Mouse (Mus musculus) lung, adult 18-20 months (tissue): ENCODE data around the gene Them5.

Experiments
- DNase-seq, 2 experiments: peaks; one replicate each; pipeline ENCODE4 v3.0.0; 2022; ENCODE audit warnings: mixed read lengths in 2 of 2

Gene Them5

GRCm38 (mm10) chr3:94341959-94342422, at the start of gene Them5:
TSS of gene Them5 (plus strand) at chr3:94342099.
- peak; percentile 22 to 53 for DNase-seq

- no peak for DNase-seq
These were observed 36.4 kb upstream of the Them5 start for GRCm38 (mm10) chr3:94305457-94305856.

DNA sequence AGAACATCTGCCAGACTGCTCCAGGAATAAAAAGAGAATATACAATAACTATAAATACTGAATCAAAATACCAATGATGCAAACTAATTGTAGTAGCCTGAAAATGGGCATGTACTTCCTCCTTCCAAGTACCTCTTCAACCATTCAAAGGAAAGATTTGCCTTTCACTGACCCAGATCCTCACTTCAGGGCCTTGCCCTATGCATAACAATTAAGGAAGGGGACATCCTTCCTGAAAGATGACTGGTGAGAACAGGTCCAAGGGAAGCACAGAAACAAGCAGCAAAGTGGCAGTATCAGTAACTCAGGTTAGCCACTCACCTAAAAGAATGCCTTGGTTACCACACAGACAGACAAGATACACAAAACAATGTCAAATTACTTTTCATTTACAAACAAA, 34.9 kb upstream of the Them5 start:
- DNase-seq, result no peak

- DNase-seq, result peak; percentile 97 to 98
These were observed 32.1 kb upstream of the Them5 start, which contains the start of gene Them4 for GRCm38 (mm10) chr3:94309633-94310363. TSS of gene Them4 (plus strand) at chr3:94310089.

DNA sequence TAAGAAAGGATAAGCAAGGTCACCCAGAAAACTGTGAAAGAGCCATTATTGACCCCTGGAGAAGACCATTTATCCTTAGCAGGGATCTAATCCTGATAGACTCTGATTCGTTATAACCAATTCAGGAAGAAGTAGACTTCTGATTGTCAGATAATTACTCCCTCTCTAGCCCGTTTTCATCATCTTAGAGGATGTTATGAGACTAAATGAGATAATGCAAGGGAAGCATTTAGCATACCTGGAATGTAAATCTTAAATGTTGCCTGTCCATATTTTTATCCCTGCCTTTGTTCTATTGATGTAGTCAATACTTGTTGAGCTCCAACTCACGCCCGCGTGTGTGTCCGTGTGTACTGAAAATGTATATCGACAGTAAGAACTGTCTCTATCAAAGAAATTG, 31.4 kb upstream of the Them5 start:
- DNase-seq, result no peak

- no peak for DNase-seq
These were observed 31.0 kb upstream of the Them5 start for GRCm38 (mm10) chr3:94310911-94311310.

DNA sequence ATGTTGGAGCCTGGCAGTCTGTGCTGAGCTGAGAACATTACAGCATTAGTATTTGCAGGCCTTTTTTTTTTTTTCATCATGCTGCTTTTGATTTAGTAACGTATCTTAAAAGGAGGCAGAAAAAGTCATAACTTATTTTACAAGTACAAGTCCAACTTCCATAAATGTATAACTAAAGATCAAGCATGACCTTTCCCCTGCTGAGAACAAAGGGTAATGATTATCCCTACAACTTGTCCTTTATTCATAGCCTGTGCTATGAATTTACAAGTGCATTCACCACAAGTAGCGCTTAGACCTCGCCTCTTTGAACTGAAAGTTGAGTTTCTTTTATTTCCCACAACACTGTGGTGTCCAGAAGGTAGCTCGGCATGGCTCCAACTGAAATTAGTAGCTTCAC, 30.5 kb upstream of the Them5 start:
- DNase-seq, result no peak

DNA sequence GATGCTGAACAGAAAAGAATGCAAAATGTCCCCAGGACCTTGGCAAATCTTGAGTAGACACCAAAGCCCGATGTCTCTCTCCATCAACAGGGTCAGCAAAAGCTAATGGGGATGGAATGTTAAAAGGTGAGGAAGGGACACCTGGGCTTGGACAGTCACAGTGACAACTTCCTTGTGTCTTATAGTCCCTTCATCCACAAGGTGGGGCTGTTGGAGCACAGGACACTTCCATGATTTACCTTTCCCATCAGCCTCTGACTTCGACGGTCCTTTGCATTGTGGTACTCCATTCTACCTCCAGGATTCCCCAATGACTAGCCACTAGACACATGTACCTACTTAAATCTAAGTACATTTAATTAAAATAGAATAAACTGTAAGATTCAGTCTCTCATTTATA, 13.2 kb upstream of the Them5 start:
- peak in 1 of 2 experiments; percentile 35 for DNase-seq

DNA sequence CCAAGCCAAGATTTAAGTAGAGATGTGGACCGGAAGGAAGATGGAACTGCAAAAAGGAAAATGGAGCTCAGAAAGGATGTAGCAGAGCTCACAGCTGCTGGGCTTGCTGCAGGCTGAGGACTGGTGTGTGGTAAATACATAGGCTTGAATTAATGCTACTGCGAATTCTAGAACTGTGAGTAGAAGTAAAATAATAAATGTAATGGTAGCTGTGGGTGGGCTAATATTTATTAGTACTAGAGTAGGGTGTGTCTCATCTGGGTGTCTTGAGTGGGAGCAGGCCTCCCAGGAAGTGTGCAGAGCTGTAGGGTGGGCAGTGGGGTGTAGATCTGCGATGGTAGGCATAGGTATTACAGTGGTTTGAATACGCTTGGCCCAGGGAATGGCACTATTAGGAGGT, 7.5 kb upstream of the Them5 start:
- no peak for DNase-seq

GRCm38 (mm10) chr3:94338522-94338921, 3.4 kb upstream of the Them5 start:
- peak in 1 of 2 experiments; percentile 13 for DNase-seq

DNA sequence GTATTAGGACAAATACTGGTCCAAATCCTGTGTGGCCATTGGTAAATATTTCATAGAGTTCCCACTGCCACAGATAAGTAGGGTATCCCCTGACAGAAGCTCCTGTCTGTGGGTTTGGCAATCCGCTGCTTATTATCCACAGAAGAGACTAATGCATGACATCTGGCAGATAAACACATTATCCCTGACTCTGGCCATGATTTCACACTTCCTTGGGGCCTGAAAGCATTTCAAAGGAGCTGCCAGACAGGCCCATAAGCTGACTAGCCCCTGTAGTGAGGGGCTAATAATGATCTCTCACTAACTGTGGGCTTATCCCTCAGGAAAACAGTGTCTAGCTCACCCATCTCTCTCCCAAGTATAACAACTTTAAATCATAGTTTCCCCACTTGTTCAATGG, 653 bp downstream of the Them5 start:
- no peak for DNase-seq

GRCm38 (mm10) chr3:94344182-94344581, 2.3 kb downstream of the Them5 start:
- DNase-seq, result no peak

DNA sequence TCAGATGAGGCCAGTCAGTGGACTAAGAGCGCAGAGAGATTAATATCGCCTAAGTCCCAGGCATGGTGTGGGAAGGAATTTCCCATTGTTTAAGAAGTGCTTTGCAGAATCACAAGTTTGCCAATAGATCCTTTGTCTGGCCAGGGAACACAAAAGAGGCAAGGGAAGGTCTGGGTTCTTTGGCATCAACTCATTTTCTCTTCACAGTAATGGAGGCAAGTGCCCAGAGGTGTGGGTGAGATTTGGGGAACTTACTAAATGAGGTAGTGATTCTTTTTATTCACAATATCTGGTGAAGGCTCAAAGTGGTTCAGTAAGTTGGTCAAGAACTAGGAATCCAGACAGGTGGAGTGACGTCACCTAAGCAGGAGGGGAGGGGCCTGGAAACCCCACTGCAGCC, 3.0 kb downstream of the Them5 start:
- DNase-seq, result no peak

DNA sequence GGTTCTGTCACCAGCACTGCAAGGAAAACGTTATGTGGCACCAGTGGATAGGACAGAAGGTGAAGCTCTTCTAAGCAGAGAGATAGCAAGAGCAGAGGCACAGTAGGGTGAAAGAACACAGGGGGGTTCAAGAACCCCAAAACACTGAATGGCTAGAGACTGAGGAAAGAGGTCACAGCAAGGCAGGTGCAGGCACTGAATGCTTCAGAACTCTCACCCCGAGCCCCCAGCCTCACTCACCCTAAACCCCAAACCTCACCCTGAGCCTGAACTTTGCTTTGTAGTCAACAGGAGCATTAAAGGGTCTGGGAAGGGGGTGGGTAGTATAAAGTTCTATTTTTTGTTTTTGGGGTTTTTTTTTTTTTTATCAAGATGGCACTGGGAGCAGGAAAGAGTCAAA, 6.2 kb downstream of the Them5 start:
- DNase-seq, result no peak

GRCm38 (mm10) chr3:94360812-94361211, 18.9 kb downstream of the Them5 start:
- no peak for DNase-seq

DNA sequence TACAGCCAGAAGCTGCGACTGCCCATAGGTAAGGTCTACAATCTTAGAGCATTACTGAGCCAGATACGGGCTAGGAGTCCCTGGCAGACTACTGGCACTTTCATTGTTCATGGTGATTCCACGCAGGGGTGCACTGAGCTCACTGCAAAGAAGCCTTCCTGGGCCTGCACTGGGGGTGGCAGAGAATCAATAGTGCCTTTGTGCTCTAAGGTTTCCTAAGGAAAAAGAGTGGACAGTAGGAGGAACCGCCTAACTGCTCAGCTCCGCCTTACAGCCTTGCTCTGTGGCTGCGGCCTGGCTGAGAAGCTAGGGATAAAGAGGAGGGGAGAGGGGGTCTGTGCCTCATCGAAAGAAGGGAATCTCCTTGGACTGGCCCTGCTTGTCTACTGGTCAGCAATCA, 20.2 kb downstream of the Them5 start, which contains the start of gene C2cd4d:
TSS of gene C2cd4d (plus strand) at position 301 of the 400 bp plus-strand sequence.
- no peak for DNase-seq

GRCm38 (mm10) chr3:94363291-94364153, 21.6 kb downstream of the Them5 start:
- DNase-seq, result peak in 1 of 2 experiments; percentile 44

GRCm38 (mm10) chr3:94364154-94364526, 22.2 kb downstream of the Them5 start:
- no peak for DNase-seq

DNA sequence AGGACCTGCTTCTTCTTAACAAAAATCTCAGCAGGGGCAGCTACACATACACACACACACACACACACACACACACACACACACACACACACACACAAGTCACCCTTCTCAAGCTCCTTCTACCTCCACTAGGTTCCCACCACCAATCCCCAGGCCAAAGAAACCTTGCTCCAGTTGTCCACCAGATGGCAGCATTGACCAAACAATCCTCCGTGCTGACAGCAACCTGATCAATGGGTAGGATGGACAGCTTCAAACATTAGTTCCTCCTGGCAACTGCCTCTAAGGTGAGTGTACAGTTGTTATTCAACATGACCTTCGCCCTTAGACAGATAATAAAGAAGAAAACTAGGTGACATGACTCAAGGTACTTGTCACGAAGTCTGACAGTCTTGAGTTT, 24.9 kb downstream of the Them5 start:
- DNase-seq, result peak; percentile 73 to 81

- no peak for DNase-seq
These were observed 25.6 kb downstream of the Them5 start for GRCm38 (mm10) chr3:94367511-94367910.

- no peak for DNase-seq
These were observed 26.7 kb downstream of the Them5 start for GRCm38 (mm10) chr3:94368631-94369030.

GRCm38 (mm10) chr3:94369709-94370108, 27.8 kb downstream of the Them5 start:
- no peak for DNase-seq

DNA sequence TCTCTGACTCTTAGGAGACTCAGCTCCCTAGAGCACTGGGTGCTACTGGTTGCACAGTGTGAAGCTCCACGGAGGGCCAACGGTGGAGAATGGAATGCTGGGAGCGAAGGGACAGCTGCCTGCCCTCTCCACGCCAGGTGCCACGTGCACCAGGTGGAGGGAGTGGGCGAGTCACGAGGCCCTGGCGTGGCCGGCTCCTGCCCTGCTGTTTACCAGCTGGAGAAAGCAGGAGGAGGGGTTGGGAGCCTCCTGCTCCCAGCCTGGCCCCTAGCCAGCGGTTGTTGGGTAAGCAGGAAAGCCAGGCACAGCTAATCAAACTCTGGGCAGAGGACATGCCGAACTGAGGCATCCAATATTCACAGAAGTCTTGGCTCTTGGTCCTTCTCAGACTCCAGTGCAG, 29.7 kb downstream of the Them5 start:
- peak; percentile 91 to 94 for DNase-seq

- no peak for DNase-seq
These were observed 30.1 kb downstream of the Them5 start for GRCm38 (mm10) chr3:94372038-94372437.
